Mouse (Mus musculus) erythroblast, adult 5-6 weeks (primary cell): ENCODE data around the gene Ubxn10. TPM values are rescaled to one million over a fixed set of nuclear protein-coding genes. Genes with fewer than 3 reads are reported as not detected.

ENCODE experiments used
- ATAC-seq: replicated peaks from 2 replicates; pipeline ENCODE4 v1.8.0; 2016; ENCODE audit warnings: moderate number of reproducible peaks, mild to moderate bottlenecking, moderate TSS enrichment, inconsistent platforms; ENCODE audit not compliant: poor library complexity, low FRiP score, severe bottlenecking
- total RNA-seq, 2 experiments: library from RNA; stranded (forward) in 1 of 2; stranded (reverse) in 1 of 2; fragments of 150-400 nt in 1 of 2; fragments of 200-764, 138-1000 nt in 1 of 2; gene quantifications; 2 replicates each; pipeline versions ENCODE4 v1.2.3 to v1.2.4; 2015 to 2017; ENCODE audit warnings: low replicate concordance in 2 of 2

Gene Ubxn10
- total RNA-seq, 2 experiments from 2014 or later: not detected

DNA sequence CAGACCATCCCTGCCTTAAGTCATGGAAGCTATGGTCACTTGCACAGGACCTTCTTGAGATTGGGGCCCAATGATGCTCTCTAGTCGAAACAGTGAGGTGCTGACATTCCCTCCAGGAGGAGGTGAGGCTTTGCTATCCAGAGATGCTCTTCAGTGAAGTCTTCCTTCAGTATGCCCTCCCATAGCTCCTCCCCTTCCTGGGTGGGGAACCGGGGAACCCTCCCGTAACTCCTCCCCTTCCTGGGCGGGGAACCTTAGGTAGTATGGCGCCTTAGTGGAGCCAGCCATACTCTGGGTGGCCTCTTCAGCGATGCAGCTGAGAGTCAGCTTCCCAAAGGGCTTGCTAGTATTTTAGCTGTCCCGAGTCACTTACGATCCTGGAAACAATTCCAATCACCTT, 30.3 kb downstream of the Ubxn10 start:
- ATAC-seq: no peak

GRCm38 (mm10) chr4:138704169-138704568, 32.8 kb downstream of the Ubxn10 start:
- ATAC-seq: no peak

DNA sequence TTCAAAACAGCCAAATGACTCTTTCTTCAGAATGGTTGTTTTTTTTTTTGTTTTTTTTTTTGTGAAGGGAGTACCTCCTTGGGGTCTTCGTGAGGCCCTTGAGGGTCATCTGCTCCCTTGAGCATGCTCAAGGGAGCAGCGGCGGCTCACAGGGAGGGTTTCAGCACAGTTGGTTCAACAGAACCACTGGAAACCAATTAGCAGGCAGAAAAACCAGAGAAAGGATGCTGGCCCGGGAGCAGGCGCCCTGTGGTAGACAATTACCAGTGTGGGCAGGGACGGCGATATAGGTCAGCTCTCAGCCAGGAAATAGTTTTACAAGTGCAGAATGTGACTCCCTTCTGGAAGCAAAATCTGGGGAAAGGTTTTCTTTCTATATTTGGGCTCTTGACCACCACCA, 33.4 kb downstream of the Ubxn10 start:
- ATAC-seq: no peak

GRCm38 (mm10) chr4:138702528-138702927, 34.4 kb downstream of the Ubxn10 start:
- no peak for ATAC-seq

- no peak for ATAC-seq
Observed at GRCm38 (mm10) chr4:138702031-138702430, 34.9 kb downstream of the Ubxn10 start.

DNA sequence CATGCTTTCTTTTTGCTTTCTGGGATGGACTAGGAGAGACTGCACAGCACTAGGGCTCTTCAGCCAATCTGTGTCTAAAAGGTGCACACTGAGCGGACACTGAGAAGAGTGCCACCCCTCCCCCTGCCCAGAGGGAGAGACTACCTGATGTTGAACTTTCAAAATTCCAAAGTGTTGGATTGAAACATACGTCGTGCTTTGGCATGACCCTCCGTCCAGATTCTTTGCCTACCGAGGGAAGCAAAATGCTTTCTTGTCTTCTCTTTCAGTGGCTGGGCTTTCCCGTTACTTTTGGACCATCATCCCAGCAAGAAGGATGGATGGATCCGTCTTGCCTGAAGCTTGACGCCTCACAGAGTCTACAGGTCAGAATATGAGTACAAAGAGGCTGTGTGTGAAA, 35.9 kb downstream of the Ubxn10 start:
- ATAC-seq: no peak

DNA sequence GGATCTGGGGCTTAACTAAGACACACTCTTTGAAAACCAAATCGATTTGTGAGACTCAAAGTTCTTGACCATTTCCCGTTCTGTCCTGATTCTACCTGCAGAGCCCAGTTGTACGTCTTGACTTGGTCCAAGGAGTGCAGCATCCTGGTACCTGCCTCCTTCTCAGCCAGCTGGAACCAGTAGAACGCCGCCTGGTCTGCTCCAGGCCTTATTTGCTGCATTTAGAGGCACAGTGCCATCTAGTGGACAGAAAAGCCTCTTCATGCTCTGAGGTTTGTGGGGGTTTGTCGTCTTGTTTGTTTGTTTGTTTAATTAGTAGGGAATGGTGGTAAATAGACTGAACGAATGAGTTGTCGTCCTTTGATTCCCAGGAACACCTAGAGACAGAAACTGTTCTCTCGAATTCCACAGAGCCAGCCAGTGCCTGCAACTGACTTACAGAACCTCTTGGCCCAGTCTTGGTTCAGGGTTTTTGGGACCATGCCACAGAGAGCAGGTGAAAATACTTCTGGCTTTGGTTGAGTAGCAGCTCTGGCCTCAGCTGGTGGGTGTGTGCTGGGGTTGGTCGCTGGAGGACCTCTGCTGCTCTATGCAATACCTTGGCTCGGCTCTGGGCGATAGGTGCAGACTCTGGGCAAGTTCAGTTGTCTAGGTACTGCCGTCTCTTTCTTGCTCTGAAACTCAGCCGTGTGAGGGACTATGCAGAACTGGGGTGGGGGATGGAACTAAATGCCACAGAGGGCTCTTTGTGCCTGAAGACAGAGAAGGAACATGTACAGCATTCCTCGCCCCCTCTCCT, 36.6 kb downstream of the Ubxn10 start:
- ATAC-seq: no peak; the same call in 1 of the 2 replicates

DNA sequence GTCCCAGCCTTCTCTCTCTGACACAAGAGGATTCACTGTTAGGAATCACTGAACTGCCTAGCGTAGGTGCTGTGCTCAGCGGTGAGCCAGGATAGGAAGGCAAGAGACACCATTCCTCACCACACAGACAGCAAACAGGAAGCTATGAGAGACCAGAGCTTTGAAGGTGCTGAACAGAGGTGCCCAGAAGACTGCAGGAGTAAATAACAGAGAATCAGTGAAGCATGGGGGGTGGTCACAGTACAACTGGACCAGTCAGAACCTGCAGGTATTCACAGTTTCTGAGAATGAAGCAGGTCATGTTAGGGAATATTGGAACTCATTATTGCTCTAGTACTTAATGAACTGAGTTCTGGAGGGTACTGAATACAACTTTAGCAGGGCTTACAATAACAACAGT, 38.7 kb downstream of the Ubxn10 start:
- ATAC-seq: no peak

DNA sequence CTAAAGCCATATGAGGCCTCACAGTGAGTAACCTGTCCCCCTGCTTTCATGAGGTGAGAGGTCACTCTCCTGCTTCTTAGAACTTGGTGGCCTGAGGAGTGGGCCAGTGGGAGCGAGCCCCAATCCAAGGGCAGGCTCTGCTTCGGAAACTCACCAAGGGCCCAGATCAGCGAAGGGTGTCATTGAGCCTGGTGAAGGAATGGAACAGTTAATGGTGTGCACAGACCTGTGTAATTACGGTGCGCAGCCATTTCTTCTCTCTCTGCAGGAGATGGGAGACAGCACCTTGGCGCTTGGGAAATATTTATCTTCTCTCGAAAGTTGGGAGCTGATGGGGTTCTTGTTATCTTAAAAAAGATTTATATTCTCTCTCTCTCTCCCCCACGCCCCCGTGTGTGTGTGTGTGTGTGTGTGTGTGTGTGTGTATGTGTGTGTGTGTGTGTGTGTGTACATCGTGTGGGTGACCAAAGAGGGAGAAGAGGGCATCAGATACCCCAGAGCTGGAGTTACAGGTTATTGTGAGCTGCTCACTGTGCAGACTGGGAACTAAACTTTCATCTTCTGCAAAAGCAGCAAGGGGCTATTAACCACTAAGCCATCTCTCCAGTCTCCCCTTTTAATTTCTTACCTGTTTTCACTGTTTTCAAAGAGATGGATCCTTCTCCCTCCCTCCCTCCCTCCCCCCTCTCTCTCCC, 39.7 kb downstream of the Ubxn10 start:
- ATAC-seq: no peak

- no peak for ATAC-seq
Observed at GRCm38 (mm10) chr4:138696720-138697119, 40.2 kb downstream of the Ubxn10 start.

DNA sequence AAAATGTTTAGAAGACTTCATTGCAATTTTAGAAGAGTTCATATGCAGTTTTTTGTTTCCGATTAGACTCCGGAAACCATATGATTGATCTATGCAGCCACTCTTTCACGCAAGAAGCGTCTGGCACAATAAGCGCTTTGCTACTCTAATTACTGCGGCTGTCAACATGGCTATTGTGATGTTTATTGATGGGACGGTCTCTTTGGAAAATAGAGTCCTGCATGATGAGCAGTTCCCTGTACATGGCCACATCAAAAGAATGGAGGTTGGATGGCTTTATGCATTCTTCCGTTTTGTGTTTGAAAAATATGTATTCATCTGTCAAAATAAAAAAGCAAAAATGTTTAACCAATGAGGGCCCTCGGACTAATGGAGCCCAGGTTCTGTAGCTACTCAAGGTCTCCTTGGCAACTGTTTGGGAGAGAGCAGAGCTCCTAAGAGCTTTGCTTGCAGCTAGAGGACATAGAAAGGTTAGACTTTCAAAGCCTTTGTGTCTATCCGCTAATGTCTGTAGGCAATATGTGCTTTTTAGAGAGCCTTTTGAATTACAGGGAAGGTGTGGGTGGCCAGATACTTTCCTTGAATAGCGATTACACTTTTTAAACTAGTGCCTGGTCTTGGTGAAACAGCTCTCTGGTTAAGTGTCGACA, 43.8 kb downstream of the Ubxn10 start:
- ATAC-seq: no peak

DNA sequence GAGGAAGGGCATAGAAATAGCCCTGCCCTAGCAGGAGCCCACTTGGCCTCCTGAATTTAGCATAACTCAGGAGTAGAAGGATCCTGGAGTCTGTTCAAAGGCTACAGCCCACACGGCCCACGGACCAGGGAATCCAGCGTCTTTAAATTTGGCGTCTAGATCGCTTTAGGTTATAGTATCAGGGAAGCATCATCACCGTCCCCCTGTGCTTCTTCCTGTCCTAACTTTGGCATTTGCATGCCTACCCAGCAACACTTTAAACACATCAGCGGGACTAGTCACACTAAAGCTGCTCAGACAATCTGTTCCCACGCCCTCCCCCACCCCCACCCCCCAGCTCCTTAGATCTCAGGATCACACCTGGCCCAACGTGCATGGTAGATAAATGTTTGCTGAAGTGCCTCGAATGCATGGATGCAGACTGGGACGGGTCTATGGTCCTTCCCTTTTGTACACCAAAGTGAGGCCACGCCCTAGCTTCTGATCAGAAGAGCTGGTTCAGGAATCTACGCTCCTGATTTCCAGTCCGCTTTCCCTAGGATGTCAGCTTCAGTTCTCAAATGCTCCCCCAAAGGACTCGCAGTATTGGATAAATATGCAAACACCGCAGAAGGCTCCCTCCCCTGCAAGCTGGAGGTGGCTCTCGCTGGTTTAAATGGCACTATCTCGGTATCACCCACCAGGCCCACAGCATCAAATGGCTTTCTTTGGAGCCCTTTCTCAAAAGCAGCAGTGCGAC, 45.4 kb downstream of the Ubxn10 start:
- no peak for ATAC-seq

DNA sequence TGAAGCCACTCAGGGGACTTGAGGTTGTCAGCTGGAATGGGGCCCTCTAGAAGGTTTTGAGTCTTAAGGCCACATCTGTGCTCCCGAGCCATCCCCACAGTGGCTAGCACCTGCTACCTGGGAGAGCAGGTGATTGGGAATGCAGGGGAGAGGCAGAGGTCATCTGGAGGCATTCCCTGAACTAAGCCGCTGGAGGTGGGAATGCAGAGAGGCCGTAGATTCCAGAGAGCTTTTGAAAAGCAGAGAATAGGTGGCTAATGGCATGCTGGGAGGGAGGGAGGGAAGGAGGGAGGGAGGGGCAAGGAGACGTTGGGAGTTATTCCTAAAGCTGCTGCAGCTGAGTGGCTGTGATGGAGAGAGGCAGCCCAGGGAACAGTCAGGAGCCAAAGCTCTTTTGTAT, 46.4 kb downstream of the Ubxn10 start:
- ATAC-seq: no peak

- ATAC-seq: no peak
Observed at GRCm38 (mm10) chr4:138689094-138689512, 47.9 kb downstream of the Ubxn10 start.

DNA sequence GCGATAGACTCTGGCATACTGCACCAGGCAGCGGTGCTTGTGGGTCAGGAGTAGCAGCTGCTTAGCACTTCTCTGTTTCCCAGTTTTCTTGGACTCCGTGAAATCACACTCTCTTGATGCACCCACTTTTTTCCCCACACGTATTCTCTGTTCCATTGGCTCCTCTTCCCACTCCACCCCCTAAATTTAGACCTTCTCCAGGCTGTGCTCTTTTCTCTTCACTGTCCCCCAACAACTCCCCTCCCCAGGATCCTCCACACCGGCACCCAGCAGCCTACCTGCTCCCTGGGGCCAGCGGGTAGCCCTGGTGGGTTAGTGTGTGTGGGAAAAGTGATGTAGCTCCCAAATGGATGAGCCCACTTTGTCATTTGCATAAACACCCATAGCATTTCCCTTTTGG, 51.2 kb downstream of the Ubxn10 start:
- ATAC-seq: no peak

DNA sequence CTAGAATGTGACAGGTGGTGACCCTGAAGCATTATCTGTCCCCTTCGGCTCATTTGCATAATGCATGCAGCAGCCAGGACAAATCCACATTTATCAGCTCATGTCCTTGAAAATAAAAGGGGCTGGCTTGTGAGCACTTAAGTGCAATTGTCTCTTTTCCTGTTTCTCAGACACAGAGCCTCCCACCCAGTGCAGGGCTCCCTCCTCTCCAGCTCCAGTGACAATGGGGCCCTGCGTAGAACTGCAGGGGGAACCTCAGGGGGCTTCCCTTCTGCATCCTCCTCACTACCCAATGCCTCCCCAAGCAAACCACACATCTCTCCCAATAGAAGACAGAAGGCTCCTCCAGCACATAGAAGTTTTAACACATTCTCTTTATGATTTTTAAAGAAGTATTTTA, 54.2 kb downstream of the Ubxn10 start:
- ATAC-seq: no peak

DNA sequence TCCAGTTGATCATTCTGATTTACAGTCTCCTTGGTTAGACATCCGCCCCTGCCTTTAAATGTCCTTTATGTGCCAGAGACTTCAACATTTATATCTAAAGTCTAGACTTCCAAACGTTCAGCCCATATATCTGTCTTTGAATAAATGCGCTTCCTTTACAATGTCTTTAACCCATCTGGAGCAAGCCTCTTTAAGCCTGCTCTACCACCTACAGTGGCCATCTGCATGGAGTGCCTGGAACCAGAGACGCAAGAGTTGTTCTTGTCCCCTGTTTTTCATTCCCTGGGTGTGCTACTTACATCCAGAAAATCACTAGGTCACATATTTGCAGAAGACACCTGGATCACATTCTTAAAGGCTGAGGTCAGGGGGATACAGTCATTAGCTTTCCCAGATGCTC, 56.8 kb downstream of the Ubxn10 start:
- no peak for ATAC-seq

DNA sequence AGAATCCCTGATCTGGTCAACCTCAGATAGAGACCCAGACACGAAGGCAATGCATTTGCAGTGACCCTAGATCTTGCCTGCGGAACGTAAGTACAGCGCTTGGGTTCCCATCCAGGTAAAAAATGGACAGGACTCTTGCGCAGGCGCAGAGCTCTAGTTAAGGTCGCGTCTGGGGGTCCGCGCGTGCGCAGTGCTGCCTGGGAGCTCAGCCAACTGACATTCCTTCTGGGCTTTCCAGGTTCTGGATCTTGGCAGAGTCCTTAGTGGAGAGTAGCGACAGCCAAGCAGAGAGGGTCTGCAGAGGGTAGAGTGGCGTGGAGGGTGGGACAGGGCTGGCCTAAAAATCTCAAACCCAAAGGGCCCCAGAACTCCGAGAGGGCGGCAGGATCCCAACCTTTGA, 59.4 kb downstream of the Ubxn10 start:
- ATAC-seq: no peak

GRCm38 (mm10) chr4:138676480-138676879, 60.5 kb downstream of the Ubxn10 start:
- ATAC-seq: no peak

DNA sequence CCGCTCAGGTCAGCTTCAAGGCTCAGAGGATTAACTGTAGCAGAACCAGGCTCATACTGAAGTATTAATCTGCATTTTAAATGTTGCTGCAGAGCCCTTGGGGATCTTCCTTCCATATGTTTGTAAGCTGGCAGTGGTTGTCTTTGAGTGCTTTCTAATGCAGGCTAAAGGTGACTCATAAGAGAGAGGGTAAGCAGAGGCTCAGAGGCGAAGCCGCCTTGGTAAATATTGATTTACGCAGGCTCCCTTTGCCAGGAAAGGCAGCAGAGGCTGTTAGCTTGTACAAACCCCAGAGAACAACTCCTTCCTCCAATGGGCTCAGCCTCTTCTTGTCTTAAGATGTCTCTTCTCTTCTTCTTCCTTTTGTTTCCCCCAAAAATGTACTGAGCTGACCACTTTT, 64.8 kb downstream of the Ubxn10 start:
- no peak for ATAC-seq
